Mouse (Mus musculus) frontal cortex, postnatal 10 days (tissue): Measurements from ENCODE around the gene Espl1.
A peak's percentile ranks its signal among the peaks of the same experiment; 100 is the strongest.

ENCODE experiments used
- DNase-seq, 2 experiments: peaks; one replicate each; pipeline ENCODE4 v3.0.0; 2022; ENCODE audit warnings: low spot score in 2 of 2, mixed read lengths in 1 of 2

Gene Espl1

DNA sequence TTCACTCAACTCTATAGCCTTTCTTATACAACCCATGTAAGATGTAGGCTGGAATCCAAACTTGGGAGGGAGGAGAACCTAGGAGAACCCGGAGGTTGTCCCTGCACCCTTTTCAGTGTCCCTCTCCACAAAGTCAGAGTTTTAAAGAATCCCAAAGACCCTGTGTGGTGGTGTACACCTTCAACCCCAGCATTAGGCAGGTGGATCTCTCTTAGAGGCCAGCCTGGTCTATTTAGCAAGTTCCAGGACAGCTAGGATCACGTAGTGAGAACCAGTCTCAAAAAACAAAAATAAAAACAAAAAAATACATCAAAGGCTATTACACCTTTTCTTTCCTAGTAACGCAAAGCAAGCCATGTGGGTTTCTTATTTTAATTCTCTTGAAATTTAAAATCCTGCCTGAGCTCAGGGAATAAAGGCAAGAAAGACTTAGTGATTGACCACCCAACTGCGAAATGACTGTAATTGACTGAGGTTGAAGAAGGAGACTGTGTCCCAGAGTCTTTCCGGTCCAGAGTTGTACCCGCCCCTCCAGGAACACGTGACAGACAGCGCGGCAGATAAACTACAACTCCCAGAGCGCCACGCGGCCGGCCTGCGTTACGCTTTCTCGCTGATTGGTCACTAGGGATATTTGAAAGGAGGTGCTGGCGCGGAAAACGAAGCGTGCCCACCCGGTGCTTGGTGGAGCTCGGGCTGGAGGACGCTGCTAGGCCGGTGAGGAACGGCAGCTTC, at the start of gene Espl1:
Gene Espl1, plus strand, starts transcription at position 634 of the 735 bp plus-strand sequence.
- DNase-seq = peak; percentile 87 to 93

DNA sequence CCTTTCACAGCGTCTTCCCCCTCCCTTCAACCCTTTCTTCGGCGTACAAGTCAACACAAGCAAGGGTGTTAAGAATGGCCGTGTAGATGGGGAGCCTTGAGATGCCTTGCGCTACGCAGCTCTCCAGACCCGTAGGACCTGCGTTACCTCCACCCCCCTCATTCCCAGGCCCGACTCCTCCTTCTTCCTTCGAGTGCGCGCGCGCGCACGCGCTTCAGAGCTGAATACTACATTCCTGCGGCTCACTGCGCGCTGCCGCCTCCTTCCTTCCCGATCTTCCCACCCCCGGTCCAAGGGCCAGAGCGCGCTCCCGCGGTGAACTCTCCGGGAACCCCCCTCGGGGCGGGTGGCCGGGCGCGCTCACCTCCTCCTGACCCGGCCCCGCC, 49.2 kb upstream of the Espl1 start:
- peak; percentile 84 to 85 for DNase-seq

DNA sequence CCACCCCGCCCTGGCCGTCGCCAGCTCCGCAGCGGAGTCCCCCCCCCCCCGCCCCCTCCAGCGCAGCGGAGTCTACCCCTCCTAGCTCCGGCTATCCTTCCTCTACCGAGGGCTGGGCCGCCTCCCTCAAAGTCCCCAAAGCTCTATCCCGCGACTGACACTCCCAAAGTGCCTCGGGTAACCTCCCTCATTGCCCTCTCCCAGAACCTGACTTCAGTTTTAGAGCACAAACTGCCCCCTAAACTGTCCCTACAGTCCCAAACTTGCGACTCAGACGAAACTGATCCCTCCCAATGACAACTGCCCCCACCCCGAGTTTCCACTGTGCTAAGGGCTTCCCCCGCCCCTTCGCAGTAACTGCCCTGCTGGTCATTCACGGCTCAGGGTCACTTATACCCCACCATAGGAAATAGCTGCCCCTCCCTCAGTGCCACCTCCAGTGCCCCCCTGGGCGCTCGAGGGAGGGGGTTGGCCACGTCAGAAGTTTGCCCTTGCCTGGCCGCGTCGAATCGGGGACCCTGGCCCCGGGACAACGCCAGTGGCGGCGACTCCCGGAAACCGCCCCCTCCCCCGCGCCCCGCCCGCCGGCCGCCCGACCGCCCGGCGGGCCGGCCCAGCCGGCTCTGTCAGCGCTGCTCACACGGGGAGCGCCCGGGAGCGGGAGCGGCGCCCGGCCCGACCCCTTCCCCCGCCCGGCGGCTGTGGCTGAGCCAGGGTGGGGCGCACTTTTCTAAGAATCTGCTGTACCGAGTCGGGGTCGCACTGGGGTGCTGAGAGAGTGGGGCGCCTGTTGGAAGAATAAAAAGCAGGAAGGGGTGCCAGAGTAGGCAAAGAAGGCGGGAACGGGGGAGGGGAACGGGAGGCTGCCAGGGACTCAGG, 48.6 kb upstream of the Espl1 start:
- DNase-seq = no peak

GRCm38 (mm10) chr15:102248131-102248811, 47.8 kb upstream of the Espl1 start:
- DNase-seq = no peak

DNA sequence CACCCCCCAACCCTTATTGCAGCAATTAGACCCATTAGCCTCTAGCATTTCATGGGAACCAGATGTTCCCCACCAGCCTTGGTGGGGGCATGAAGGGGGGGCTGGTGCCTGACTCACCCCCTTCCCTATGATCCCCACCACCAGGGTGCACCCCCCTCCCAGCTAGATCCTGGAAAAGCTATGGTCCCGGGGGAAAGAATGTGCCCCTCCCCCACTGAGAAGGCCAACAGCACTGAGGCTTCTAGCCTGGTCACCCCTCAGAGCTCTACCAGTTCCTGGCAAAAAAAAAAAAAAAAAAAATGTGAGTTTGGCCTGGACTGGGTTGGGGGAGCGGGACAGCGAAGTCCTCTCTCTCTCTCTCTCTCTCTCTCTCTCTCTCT, 47.3 kb upstream of the Espl1 start:
- no peak for DNase-seq

GRCm38 (mm10) chr15:102249251-102249691, 46.8 kb upstream of the Espl1 start:
- DNase-seq = no peak

DNA sequence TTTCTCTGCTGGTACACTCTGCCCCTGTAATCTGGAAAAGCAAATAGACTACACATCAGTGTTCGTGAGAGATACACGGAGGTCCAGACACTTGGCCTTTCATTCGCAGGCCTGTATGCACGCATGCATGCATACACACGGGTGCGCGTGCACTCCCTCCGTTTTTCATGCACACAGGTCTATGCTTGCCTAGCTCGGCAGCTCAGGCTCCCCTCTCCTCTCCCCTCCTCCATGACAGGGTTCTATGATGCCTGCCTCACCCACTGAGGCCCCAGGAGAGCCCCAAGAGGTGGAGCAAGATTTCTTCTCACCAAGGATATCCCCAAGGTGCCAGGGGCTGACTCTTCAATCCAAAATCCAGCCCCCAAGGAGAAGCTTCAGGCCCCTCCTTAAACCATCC, 46.1 kb upstream of the Espl1 start:
- DNase-seq = no peak

GRCm38 (mm10) chr15:102250521-102250920, 45.5 kb upstream of the Espl1 start:
- DNase-seq = no peak

GRCm38 (mm10) chr15:102255547-102256255, 40.4 kb upstream of the Espl1 start:
- no peak for DNase-seq

DNA sequence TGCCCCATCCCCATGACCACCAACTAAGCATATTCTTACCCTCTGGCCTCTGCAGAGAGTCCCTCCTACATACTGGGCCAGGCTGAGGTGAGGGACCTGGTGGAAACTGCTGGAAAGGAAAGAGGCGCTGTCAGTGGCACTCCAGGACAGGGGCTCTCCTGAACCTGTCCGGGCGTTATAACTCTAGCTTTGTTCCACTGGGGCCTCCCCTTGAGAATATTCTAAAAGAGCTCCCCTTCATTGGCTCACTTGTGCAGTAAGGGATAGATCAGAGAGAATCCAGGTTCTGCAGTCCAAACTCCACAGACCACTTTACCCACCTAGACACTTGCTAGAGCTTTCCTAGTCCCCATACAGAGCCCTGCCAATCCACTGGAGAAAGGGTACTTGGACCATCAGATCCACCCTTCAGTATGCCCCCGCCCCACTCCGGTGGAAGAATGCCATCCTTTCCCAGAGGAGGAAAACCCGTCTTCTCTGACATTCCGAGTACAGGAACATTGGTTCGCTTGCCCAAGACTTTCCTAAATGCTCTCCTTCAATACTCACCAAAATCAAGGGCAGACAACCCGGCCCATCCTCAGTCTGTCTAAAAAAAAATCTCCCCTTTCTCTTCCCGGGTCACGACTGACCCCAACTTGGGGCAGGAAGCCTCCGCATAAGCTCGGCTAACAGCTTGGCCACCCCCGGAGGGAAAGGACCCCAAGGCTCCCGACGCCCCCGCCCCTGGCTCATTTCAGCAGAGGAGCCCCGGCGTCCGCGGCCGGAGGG, 39.5 kb upstream of the Espl1 start:
- no peak for DNase-seq

GRCm38 (mm10) chr15:102257202-102258075, 38.6 kb upstream of the Espl1 start, which contains the start of gene Rarg:
Gene Rarg (minus strand): TSS chr15:102257517.
- DNase-seq = no peak

DNA sequence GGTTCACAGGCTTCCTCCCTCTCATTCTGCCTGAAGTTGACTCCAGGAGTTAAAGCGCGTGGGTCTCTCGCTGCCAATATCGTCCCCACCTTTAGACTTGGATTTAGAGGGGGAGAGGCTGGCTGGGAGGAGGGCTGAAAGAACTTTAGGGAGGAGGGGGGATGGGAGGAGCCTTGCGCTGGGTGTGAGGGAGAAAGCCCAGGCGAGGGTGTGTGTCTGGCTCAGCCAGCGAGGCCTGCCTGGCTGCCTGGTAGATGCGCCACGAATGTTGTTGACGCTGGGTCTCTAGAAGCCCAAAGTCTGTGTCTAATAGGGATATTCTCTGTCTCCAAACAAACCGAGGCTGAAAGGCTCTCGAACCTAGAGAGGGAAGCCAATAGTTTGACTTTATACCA, 38.0 kb upstream of the Espl1 start:
- no peak for DNase-seq

DNA sequence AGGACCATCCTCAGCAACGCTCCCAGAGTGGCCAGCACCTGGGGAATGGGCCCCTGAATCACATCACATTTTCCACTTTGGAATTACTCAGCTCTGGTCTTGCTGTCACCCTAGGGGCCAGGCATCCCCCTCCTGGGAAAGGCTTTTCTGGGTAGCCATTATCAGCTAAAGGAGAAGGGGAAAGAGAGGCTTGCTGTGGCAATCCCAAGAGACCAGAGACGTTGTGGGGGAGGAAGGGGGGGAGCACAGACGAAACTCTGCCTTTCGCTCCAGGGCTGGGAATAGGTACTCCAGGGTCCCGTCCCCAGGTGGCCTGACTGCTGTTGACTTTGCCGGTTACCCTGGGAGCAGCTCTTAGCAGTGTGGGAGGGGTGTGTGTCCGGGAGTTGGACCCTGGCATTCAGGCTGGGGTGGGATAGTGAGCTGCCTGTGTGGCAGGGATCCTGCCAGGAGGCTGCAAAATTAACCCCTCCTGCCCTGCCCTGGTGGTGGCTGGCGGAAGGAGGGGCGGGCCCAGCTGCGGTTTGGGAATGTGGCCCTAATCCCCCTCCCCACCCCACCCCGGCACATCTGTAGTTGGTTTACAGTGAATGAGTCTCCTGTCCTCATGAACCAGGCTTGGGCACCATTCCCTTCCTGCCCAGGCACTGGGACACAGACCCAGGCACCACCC, 37.3 kb upstream of the Espl1 start:
- no peak for DNase-seq

DNA sequence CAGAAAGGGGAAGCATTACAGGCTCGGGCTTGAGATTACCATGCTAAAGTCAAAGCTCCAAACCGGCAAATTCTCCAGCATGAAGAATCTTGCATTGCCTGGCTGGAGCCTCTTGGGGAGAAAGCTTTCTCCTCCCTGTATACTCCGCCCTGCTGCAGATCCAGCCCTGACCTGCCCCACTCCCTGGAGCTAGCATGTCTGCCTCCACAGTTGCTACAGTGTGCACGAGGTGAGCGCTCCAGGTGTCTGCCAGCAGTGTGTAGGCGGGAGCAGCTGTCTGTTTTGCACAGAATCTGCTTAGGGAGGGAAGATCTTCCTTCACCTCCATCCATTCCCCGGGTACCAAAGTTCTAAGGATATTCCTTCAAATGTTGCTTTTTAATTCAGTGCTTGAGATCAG, 33.5 kb upstream of the Espl1 start:
- DNase-seq = peak in 1 of 2 experiments; percentile 22

DNA sequence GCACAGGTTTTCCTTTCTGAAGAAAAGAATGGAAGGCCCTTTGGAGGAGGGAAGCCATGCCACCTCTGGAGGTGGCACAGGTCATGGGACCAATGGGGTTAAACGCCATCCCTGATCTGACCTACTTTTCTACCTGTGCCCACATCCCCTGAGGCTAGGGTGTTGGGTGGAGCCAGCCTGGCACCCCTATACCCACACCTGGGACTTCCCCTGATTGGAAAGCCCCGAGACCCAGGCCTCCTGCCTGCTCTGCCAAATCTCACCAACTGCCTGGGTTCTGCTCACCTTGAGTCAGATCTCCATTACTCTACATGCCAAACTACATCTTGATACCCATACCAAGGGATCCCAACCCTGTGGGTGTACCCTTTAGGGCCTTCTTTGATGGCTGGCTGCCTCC, 33.0 kb upstream of the Espl1 start:
- DNase-seq = no peak

- no peak for DNase-seq
These were observed 30.5 kb upstream of the Espl1 start for GRCm38 (mm10) chr15:102265548-102265947.

GRCm38 (mm10) chr15:102270274-102270960, 25.6 kb upstream of the Espl1 start, which contains the start of gene Gm9918:
Gene Gm9918 (plus strand): TSS chr15:102270563.
- no peak for DNase-seq

DNA sequence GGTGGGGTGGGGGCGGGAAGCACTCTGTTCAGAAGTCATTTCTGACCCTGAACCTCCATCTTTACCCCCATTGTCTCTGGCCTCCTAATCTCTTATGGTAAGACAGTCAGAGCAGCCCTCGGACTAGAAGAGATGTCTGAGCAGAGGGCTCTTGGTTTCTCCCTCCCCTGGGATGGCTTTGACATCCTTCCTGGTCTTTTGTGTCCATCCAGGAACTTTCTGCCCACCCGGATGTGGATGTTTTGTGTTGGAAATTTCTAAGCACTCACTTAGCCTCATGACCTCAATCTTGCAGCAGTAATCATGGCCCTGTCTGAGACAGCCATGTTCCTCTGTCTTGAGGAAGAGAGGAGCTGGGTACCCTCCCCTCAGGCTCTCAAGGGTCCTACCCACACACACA, 24.6 kb upstream of the Espl1 start:
- no peak for DNase-seq
